Mouse (Mus musculus) gastrocnemius, postnatal 36 days (tissue): ENCODE results near the gene Cox8b. TPM values are rescaled to one million over a fixed set of nuclear protein-coding genes. Genes with fewer than 3 reads are reported as not detected.

Source experiments
- total RNA-seq, 2 experiments: library from RNA; stranded (reverse); gene quantifications; 2 replicates each; pipeline ENCODE4 v1.2.3; 2021

Gene Cox8b
- total RNA-seq, 2 experiments from 2014 or later, result 1,837 to 1,924 TPM

Other genes starting within 250 kb of the Cox8b start
- not detected for gene Olfr539, start 240.5 kb downstream of the Cox8b start, total RNA-seq
- not detected for gene Olfr45, start 218.5 kb downstream of the Cox8b start, total RNA-seq
- gene Olfr541, start 203.2 kb downstream of the Cox8b start, total RNA-seq, result not detected
- 10 to 100 TPM; 10.2 to 16.8 TPM for gene Cyp2e1, start 136.7 kb downstream of the Cox8b start, total RNA-seq
- not detected for gene Syce1, start 112.6 kb downstream of the Cox8b start, total RNA-seq
- under 1 TPM in 1 of 2 experiments, not detected in 1; 0.07 TPM for gene Zfp941, start 78.3 kb downstream of the Cox8b start, total RNA-seq
- gene Urah, start 65.4 kb downstream of the Cox8b start, total RNA-seq, result not detected
- not detected for gene Scgb1c1, start 54.9 kb downstream of the Cox8b start, total RNA-seq
- gene Odf3, start 52.6 kb downstream of the Cox8b start, total RNA-seq, result not detected
- not detected for gene Gm45785, start 44.1 kb downstream of the Cox8b start, total RNA-seq
- 10 to 100 TPM; 12.6 to 14.9 TPM for gene Ric8a, start 43.5 kb downstream of the Cox8b start, total RNA-seq
- gene Bet1l, start 42.9 kb downstream of the Cox8b start, total RNA-seq, result 1 to 10 TPM; 5.2 to 7.9 TPM
- 10 to 100 TPM; 78.3 to 78.9 TPM for gene Psmd13, start 18.5 kb downstream of the Cox8b start, total RNA-seq
- 10 to 100 TPM; 26.0 to 26.3 TPM for gene Sirt3, start 18.1 kb downstream of the Cox8b start, total RNA-seq
- not detected for gene Nlrp6, start 20.5 kb upstream of the Cox8b start, total RNA-seq
- 1 to 10 TPM; 3.6 to 4.6 TPM for gene Pgghg, start 40.9 kb upstream of the Cox8b start, total RNA-seq
- under 1 TPM in 1 of 2 experiments, not detected in 1; 0.35 TPM for gene Ifitm5, start 49.8 kb upstream of the Cox8b start, total RNA-seq
- not detected for gene Gm45717, start 55.5 kb upstream of the Cox8b start, total RNA-seq
- gene Ifitm2, start 55.5 kb upstream of the Cox8b start, total RNA-seq, result 10 to 100 TPM; 50.9 to 51.8 TPM
- gene Ifitm1, start 66.8 kb upstream of the Cox8b start, total RNA-seq, result under 1 TPM in 1 of 2 experiments, not detected in 1; 0.77 TPM
- 10 to 100 TPM; 30.2 to 45.6 TPM for gene Ifitm3, start 110.3 kb upstream of the Cox8b start, total RNA-seq
- not detected for gene Ifitm6, start 117.5 kb upstream of the Cox8b start, total RNA-seq
- not detected for gene Gm17387, start 128.7 kb upstream of the Cox8b start, total RNA-seq
- under 1 TPM; 0.20 to 0.22 TPM for gene B4galnt4, start 160.7 kb upstream of the Cox8b start, total RNA-seq
- under 1 TPM in 1 of 2 experiments, not detected in 1; 0.12 TPM for gene Pkp3, start 177.8 kb upstream of the Cox8b start, total RNA-seq
- gene Sigirr, start 200.1 kb upstream of the Cox8b start, total RNA-seq, result 1 to 10 TPM; 1.7 to 2.0 TPM
- not detected for gene Ano9, start 217.4 kb upstream of the Cox8b start, total RNA-seq
- gene Ptdss2, start 221.9 kb upstream of the Cox8b start, total RNA-seq, result 10 to 100 TPM; 15.9 to 18.7 TPM